Mouse (Mus musculus) heart, adult 2 months (tissue): ENCODE data around the gene Arpc3.

Experiments used
- CTCF ChIP-seq: fragments of 200-600 bp; IDR thresholded peaks from 2 replicates; pipeline ENCODE4 v1.8.1; 2022; ENCODE audit warnings: antibody characterized with exemption, mild to moderate bottlenecking, moderate library complexity
- EP300 ChIP-seq: fragments of 200-500 bp; IDR thresholded peaks from 2 replicates; pipeline ENCODE4 v1.6.1; 2011; ENCODE audit warnings: low read depth, low read length, control low read depth; ENCODE audit not compliant: insufficient read depth
- POLR2A ChIP-seq: fragments of 200-500 bp; IDR thresholded peaks from 2 replicates; pipeline ENCODE4 v1.6.1; 2011; ENCODE audit warnings: mild to moderate bottlenecking, low read depth, low read length, control low read depth; ENCODE audit not compliant: insufficient read depth

- TF ChIP-seq CTCF: no peak
- no peak for TF ChIP-seq POLR2A
- TF ChIP-seq EP300: no peak
Measured at GRCm38 (mm10) chr5:122458066-122458465, 66.4 kb downstream of the Arpc3 start.
